Mouse (Mus musculus) embryo, embryonic 10 days (tissue): Measurements from ENCODE around the gene Gabarapl2.
"Not testable (repeated sequence)": the region's sequence is repeated elsewhere in the genome, so short reads cannot be mapped to it uniquely, and the experiment has no call there.

Experiments
- DNase-seq: peaks from one replicate; pipeline ENCODE4 v3.0.0-alpha.2; 2015; ENCODE audit warnings: low spot score

The Gabarapl2 gene

GRCm38 (mm10) chr8:111937184-111937583 lies 3.3 kb upstream of the Gabarapl2 start:
- DNase-seq: no peak

GRCm38 (mm10) chr8:111938076-111938985 lies 2.2 kb upstream of the Gabarapl2 start:
- DNase-seq: not testable (repeated sequence)

GRCm38 (mm10) chr8:111939516-111940142 lies 874 bp upstream of the Gabarapl2 start:
- peak; percentile 29 for DNase-seq

- DNase-seq: peak; percentile 67
Measured at GRCm38 (mm10) chr8:111941101-111941454, 575 bp downstream of the Gabarapl2 start.

GRCm38 (mm10) chr8:111943544-111943943 lies 3.0 kb downstream of the Gabarapl2 start:
- DNase-seq: no peak

GRCm38 (mm10) chr8:111947144-111947543 lies 6.6 kb downstream of the Gabarapl2 start:
- no peak for DNase-seq

- DNase-seq: no peak
Measured at GRCm38 (mm10) chr8:111947954-111948353, 7.5 kb downstream of the Gabarapl2 start.

- DNase-seq: no peak
Measured at GRCm38 (mm10) chr8:111950846-111951245, 10.3 kb downstream of the Gabarapl2 start.

- DNase-seq: no peak
Measured at GRCm38 (mm10) chr8:111951317-111951716, 10.8 kb downstream of the Gabarapl2 start.

- DNase-seq: no peak
Measured at GRCm38 (mm10) chr8:111951936-111952335, 11.4 kb downstream of the Gabarapl2 start.

GRCm38 (mm10) chr8:111954844-111955594 lies 14.5 kb downstream of the Gabarapl2 start:
- DNase-seq: no peak

GRCm38 (mm10) chr8:111955879-111956278 lies 15.4 kb downstream of the Gabarapl2 start:
- no peak for DNase-seq

GRCm38 (mm10) chr8:111957231-111957630 lies 16.7 kb downstream of the Gabarapl2 start:
- DNase-seq: no peak

- DNase-seq: no peak
Measured at GRCm38 (mm10) chr8:111960591-111961321, 20.3 kb downstream of the Gabarapl2 start.

GRCm38 (mm10) chr8:111961330-111961729 lies 20.8 kb downstream of the Gabarapl2 start:
- no peak for DNase-seq

- no peak for DNase-seq
Measured at GRCm38 (mm10) chr8:111962589-111962988, 22.1 kb downstream of the Gabarapl2 start.

- no peak for DNase-seq
Measured at GRCm38 (mm10) chr8:111963091-111963490, 22.6 kb downstream of the Gabarapl2 start.

- DNase-seq: no peak
Measured at GRCm38 (mm10) chr8:111963546-111963945, 23.0 kb downstream of the Gabarapl2 start.

GRCm38 (mm10) chr8:111964351-111964750 lies 23.8 kb downstream of the Gabarapl2 start:
- DNase-seq: no peak

GRCm38 (mm10) chr8:111964849-111965561 lies 24.5 kb downstream of the Gabarapl2 start:
- no peak for DNase-seq

- no peak for DNase-seq
Measured at GRCm38 (mm10) chr8:111967246-111967870, 26.9 kb downstream of the Gabarapl2 start.
